Mouse (Mus musculus): ENCODE measurements around the gene Ntsr2. TPM values are rescaled to one million over a fixed set of nuclear protein-coding genes. Genes with fewer than 3 reads are reported as not detected.

Ntsr2 gene
- polyA plus RNA-seq, 1 experiment from 2014 or later, result not detected

DNA sequence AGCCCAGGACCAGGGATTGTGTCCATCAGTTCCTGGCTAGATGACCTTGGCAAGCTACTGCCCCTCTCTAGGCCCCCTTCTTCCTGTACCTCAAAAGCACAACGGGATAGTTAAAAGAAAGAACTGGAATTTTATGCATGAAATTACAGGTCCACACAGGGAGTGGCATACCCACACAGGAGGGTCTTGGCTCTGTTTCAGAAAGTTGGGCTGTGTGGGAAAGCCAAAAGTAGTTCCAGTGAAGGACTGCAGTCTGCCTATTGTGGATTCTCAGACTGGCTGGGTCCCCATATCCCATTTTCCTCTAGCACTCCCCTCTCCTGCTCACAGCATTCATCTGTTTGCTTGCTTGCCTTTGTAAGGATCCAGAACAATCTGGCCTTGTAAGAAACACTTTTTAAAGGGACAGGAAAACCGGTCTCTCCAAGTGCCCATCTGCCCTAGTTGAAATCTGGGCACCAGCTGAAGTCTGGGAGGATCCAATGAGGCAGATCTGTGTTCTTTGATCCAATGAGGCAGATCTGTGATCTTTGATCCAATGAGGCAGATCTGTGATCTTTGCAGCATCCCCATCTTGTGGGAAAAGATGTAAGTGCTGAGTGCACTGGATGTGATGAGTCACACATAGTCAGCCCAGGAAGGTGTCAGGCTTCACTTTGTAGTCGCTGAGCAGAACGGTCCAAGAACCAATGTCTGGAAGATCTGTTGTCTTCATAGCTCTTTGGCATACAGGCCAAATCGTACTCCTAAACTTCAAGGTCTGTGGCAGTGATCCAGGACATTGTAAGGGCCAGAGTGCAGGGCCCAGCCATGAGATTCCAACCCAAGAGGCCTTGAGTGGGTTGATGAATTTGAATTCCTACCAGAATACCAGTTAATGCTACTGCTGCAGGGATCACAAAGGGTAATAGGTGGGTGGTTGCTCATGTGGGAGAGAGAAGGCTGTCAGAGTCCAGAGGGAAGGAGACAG lies 4.0 kb downstream of the Ntsr2 start:
- WGBS, result 68% methylated on average over 5 of the region's 5 CpGs
- Histone ChIP-seq H3K27ac (replicated peaks) (no peak overlapping the region), H3K9ac (ENCODE audit: low read length) (no peak overlapping the region)

DNA sequence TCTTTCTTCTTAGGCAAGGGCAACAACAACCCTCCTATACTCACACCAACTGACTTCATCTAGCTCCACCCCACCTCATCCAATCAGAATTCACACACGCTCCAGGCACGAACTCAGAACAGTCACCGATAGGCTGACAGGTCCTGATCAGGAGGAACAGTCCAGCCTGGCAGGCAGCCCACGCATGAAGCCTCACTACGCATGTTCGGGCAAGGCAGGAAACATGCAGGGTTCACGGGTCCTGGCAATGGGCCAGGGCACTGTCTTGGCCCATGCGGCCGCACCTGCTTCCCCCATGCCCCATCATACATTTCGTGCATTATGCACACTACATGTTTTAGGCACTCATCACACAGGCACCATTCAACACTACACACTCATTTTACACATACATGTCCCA lies 8.3 kb downstream of the Ntsr2 start:
- Histone ChIP-seq H3K4me1 (replicated peaks; ENCODE audit: control insufficient read depth, insufficient read depth) (no peaks in the 10 kb centered on the region), H3K4me2 (replicated peaks; ENCODE audit: low read depth) (no peak overlapping the region), H3K27me3 (ENCODE audit: control insufficient read depth, insufficient read depth, low read length) (no peaks in the 10 kb centered on the region), H3K4me3 (ENCODE audit: low read depth, low read length) (no peak overlapping the region), H3K27ac (replicated peaks) (no peak overlapping the region), H3K9ac (ENCODE audit: low read length) (no peak overlapping the region), H3K36me3 (ENCODE audit: control insufficient read depth, insufficient read depth, low read length) (no peaks in the 10 kb centered on the region), H3K9me3 (ENCODE audit: control insufficient read depth, low read length) (no peaks in the 10 kb centered on the region)
- no peak for DNase-seq (ENCODE audit: low spot score)
- WGBS, result 72% methylated on average over 10 of the region's 10 CpGs
- no peak for TF ChIP-seq EP300 (optimal IDR thresholded peaks at IDR 0.05)
- no peak for TF ChIP-seq CTCF (IDR thresholded peaks at IDR 0.05; ENCODE audit: low read depth)
- ATAC-seq (ENCODE audit: low FRiP score, low TSS enrichment), result no peak

More for the DNA sequence above, 4.0 kb downstream of the Ntsr2 start:
- TF ChIP-seq EP300 (optimal IDR thresholded peaks at IDR 0.05), result no peak
- no peak for TF ChIP-seq CTCF (IDR thresholded peaks at IDR 0.05; ENCODE audit: low read depth)
- Histone ChIP-seq H3K4me3 (ENCODE audit: low read depth, low read length) (no peak overlapping the region), H3K4me1 (replicated peaks; ENCODE audit: control insufficient read depth, insufficient read depth) (no peaks in the 10 kb centered on the region), H3K4me2 (replicated peaks; ENCODE audit: low read depth) (no peak overlapping the region), H3K36me3 (ENCODE audit: control insufficient read depth, insufficient read depth, low read length) (no peaks in the 10 kb centered on the region), H3K27me3 (ENCODE audit: control insufficient read depth, insufficient read depth, low read length) (peaks cover 4% of the 10 kb centered on the region; the same call in 1 of the 2 replicates), H3K9me3 (ENCODE audit: control insufficient read depth, low read length) (no peaks in the 10 kb centered on the region)
- DNase-seq (ENCODE audit: low spot score) (no peak), ATAC-seq (ENCODE audit: low FRiP score, low TSS enrichment) (no peak)

DNA sequence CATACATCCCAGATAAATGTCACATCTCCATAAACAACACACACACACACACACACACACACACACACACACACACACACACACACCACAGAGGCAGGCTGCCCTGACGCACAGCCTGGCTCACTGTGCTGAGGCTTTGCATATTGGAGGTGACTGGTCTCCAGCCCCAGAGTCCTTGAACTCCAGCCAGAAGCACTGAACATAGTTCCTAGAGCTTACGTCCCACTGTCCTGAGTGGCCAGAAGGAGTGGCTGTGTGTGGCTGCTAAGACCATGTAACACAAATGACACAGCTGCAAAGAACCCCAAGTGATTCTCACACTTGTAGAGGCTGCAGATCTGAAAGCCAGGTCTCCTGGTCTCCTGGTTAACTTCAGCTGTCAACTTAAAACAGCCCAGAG lies 8.8 kb downstream of the Ntsr2 start:
- no peaks in the 10 kb centered on the region for H3K36me3 ChIP-seq (ENCODE audit: control insufficient read depth, insufficient read depth, low read length)

DNA sequence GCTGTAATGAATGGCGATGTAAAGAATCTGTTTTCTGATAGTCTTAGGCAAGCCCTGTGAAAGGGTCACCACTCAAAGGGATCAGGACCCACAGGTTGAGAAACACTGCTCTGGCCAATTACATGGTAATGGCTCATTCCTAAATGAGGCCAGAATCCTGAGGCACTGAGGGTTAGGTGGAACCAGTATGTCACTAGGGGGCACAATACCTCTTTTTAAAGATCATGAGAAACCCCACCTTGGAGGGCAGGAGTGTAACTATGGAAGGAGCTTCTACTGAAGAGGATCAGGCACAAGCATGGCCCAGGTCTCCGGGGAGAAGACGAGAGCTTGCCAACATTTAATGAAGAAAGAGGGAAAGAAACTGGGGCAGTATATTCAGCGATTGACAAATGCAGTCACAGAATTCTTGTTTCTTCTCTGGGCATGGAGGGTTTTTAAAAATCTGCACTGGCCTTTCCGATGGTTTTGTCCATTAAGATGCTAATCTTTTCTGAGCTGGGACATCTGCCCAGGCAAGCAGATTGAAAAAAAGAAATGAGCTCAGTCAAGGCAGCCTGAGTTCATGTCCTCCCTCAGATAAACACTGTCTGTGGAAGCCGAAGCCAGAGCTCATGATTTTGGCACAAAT lies 9.9 kb downstream of the Ntsr2 start:
- Histone ChIP-seq H3K4me2 (replicated peaks; ENCODE audit: low read depth) (no peak overlapping the region), H3K27me3 (ENCODE audit: control insufficient read depth, insufficient read depth, low read length) (no peaks in the 10 kb centered on the region), H3K9ac (ENCODE audit: low read length) (no peak overlapping the region), H3K36me3 (ENCODE audit: control insufficient read depth, insufficient read depth, low read length) (no peaks in the 10 kb centered on the region), H3K27ac (replicated peaks) (no peak overlapping the region), H3K4me1 (replicated peaks; ENCODE audit: control insufficient read depth, insufficient read depth) (no peaks in the 10 kb centered on the region), H3K4me3 (ENCODE audit: low read depth, low read length) (no peak overlapping the region), H3K9me3 (ENCODE audit: control insufficient read depth, low read length) (no peaks in the 10 kb centered on the region)
- ATAC-seq (ENCODE audit: low FRiP score, low TSS enrichment) (no peak), DNase-seq (ENCODE audit: low spot score) (no peak)
- WGBS, result 41% methylated on average over 6 of the region's 6 CpGs
- peak; percentile 21 for TF ChIP-seq CTCF (IDR thresholded peaks at IDR 0.05; ENCODE audit: low read depth)
- TF ChIP-seq EP300 (optimal IDR thresholded peaks at IDR 0.05), result no peak

More for the DNA sequence above, 8.8 kb downstream of the Ntsr2 start:
- H3K9ac ChIP-seq (ENCODE audit: low read length), result no peak overlapping the region
- no peaks in the 10 kb centered on the region for H3K4me1 ChIP-seq (replicated peaks; ENCODE audit: control insufficient read depth, insufficient read depth)
- H3K27me3 ChIP-seq (ENCODE audit: control insufficient read depth, insufficient read depth, low read length), result no peaks in the 10 kb centered on the region
- TF ChIP-seq EP300 (optimal IDR thresholded peaks at IDR 0.05) (no peak), CTCF (IDR thresholded peaks at IDR 0.05; ENCODE audit: low read depth) (no peak)
- WGBS, result 69% methylated on average over 2 of the region's 2 CpGs
- ATAC-seq (ENCODE audit: low FRiP score, low TSS enrichment) (no peak), DNase-seq (ENCODE audit: low spot score) (no peak)
- H3K4me3 ChIP-seq (ENCODE audit: low read depth, low read length), result no peak overlapping the region
- no peaks in the 10 kb centered on the region for H3K9me3 ChIP-seq (ENCODE audit: control insufficient read depth, low read length)
- H3K4me2 ChIP-seq (replicated peaks; ENCODE audit: low read depth), result no peak overlapping the region
- H3K27ac ChIP-seq (replicated peaks), result no peak overlapping the region

DNA sequence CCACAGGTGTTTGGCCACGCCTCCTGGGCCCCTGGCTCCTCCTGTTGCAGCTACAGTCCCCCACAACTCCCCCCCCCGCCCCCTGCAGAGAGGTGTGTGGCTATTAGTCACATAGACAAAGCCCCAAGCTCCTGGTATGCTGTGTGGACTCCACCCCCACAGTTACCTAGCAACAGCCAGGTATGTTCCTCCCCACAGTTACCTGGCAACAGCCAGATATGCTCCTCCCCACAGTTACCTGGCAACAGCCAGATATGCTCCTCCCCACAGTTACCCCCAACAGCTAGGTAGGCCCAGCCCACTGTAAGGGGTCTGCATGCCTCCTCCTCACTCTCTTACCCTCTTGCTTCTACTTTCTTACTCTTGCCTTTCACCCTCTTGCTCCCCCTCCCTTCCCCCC lies 11.8 kb downstream of the Ntsr2 start:
- no peak overlapping the region for H3K9ac ChIP-seq (ENCODE audit: low read length)
- TF ChIP-seq CTCF (IDR thresholded peaks at IDR 0.05; ENCODE audit: low read depth) (no peak), EP300 (optimal IDR thresholded peaks at IDR 0.05) (no peak)
- no peak overlapping the region for H3K27ac ChIP-seq (replicated peaks)
- ATAC-seq (ENCODE audit: low FRiP score, low TSS enrichment) (peak; percentile 61; the same call in 1 of the 2 replicates), DNase-seq (ENCODE audit: low spot score) (peak; percentile 62)
- no peak overlapping the region for H3K4me3 ChIP-seq (ENCODE audit: low read depth, low read length)
- H3K9me3 ChIP-seq (ENCODE audit: control insufficient read depth, low read length), result no peaks in the 10 kb centered on the region
- H3K27me3 ChIP-seq (ENCODE audit: control insufficient read depth, insufficient read depth, low read length), result no peaks in the 10 kb centered on the region
- WGBS, result 0% methylated on average over 2 of the region's 2 CpGs
- H3K4me1 ChIP-seq (replicated peaks; ENCODE audit: control insufficient read depth, insufficient read depth), result no peaks in the 10 kb centered on the region
- no peak overlapping the region for H3K4me2 ChIP-seq (replicated peaks; ENCODE audit: low read depth)
- no peaks in the 10 kb centered on the region for H3K36me3 ChIP-seq (ENCODE audit: control insufficient read depth, insufficient read depth, low read length)

DNA sequence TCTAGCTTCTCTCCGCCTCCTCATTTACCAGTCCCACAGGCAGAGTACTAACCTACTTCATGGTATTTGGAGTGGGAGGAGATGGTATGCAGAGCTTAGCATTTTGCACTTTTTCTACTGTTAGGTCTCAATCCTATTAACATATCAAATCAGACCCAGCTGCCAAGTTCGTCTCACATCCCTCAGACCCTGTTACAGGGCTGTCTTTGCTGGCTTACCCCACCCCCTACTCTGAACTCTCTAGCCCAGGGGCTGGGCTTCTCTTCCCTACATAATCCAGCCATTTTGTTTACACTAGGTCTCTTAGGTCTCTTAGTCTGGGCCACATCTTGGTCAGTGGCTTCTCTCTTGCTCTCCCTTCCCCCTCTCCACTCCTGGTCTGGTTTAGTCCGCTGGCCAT lies 16.0 kb downstream of the Ntsr2 start:
- H3K4me2 ChIP-seq (replicated peaks; ENCODE audit: low read depth), result no peak overlapping the region
- H3K27ac ChIP-seq (replicated peaks), result no peak overlapping the region
- H3K36me3 ChIP-seq (ENCODE audit: control insufficient read depth, insufficient read depth, low read length), result no peaks in the 10 kb centered on the region
- H3K27me3 ChIP-seq (ENCODE audit: control insufficient read depth, insufficient read depth, low read length), result no peaks in the 10 kb centered on the region
- no peaks in the 10 kb centered on the region for H3K9me3 ChIP-seq (ENCODE audit: control insufficient read depth, low read length)
- no peak for TF ChIP-seq EP300 (optimal IDR thresholded peaks at IDR 0.05)
- no peak for TF ChIP-seq CTCF (IDR thresholded peaks at IDR 0.05; ENCODE audit: low read depth)
- no peaks in the 10 kb centered on the region for H3K4me1 ChIP-seq (replicated peaks; ENCODE audit: control insufficient read depth, insufficient read depth)
- H3K4me3 ChIP-seq (ENCODE audit: low read depth, low read length), result no peak overlapping the region
- H3K9ac ChIP-seq (ENCODE audit: low read length), result no peak overlapping the region
- 65% methylated on average over 3 of the region's 3 CpGs for WGBS
- no peak for DNase-seq (ENCODE audit: low spot score)
- no peak for ATAC-seq (ENCODE audit: low FRiP score, low TSS enrichment)

Data from stomach, postnatal 0 days (tissue).